Mouse (Mus musculus) MEL (cell line): ENCODE measurements at regions not wholly inside any gene's neighbourhood (a gene's known extent, or its start where the extent isn't known, plus 50 kb on each side); places are given as distances from the start of the nearest gene placed in this dataset.

Experiments
- DNase-seq: peaks from one replicate; pipeline ENCODE4 v3.0.0; 2011; ENCODE audit warnings: low read depth, low spot score
- H3K27ac ChIP-seq: 2 replicates; pipeline ENCODE4 v1.5.1; 2012; ENCODE audit warnings: low read depth, mild to moderate bottlenecking, control low read depth, low read length, moderate library complexity; ENCODE audit not compliant: control insufficient read depth
- H3K27me3 ChIP-seq, 2 experiments: fragments of 150-350 bp in 1 of 2; sonication (generic) in 1 of 2; 2 replicates each; pipeline ENCODE4 v1.6.1; 2012; ENCODE audit warnings: low read length in 2 of 2, mild to moderate bottlenecking in 2 of 2, improper control_type of control experiment in 1 of 2, moderate library complexity in 1 of 2; ENCODE audit not compliant: insufficient read depth in 2 of 2, control insufficient read depth in 1 of 2
- H3K36me3 ChIP-seq, 2 experiments: 2 replicates each; pipeline ENCODE4 v1.6.1; 2012 to 2014; ENCODE audit warnings: low read length in 2 of 2, improper control_type of control experiment in 1 of 2, inconsistent platforms in 1 of 2, mild to moderate bottlenecking in 1 of 2; ENCODE audit not compliant: insufficient read depth in 2 of 2, control insufficient read depth in 1 of 2
- H3K4me1 ChIP-seq, 2 experiments: fragments of 150-350 bp in 1 of 2; sonication (generic) in 1 of 2; 2 replicates each; pipeline ENCODE4 v1.6.1; 2012; ENCODE audit warnings: low read length in 2 of 2, improper control_type of control experiment in 1 of 2, mild to moderate bottlenecking in 1 of 2; ENCODE audit not compliant: insufficient read depth in 2 of 2, control insufficient read depth in 1 of 2
- H3K4me3 ChIP-seq, 2 experiments: fragments of 150-350 bp in 1 of 2; sonication (generic) in 1 of 2; 2 replicates each; pipeline ENCODE4 v1.5.1; 2012; ENCODE audit warnings: low read depth in 2 of 2, low read length in 2 of 2, mild to moderate bottlenecking in 2 of 2, moderate library complexity in 2 of 2, control low read depth in 1 of 2, improper control_type of control experiment in 1 of 2; ENCODE audit not compliant: control insufficient read depth in 1 of 2, insufficient read depth in 1 of 2
- H3K79me2 ChIP-seq: 2 replicates; pipeline ENCODE4 v1.6.1; 2012; ENCODE audit warnings: mild to moderate bottlenecking, low read length, moderate library complexity; ENCODE audit not compliant: control insufficient read depth, poor library complexity, insufficient read depth
- H3K9ac ChIP-seq: 2 replicates; pipeline ENCODE4 v1.6.1; 2012; ENCODE audit warnings: low read depth, mild to moderate bottlenecking, control low read depth, low read length, moderate library complexity; ENCODE audit not compliant: control insufficient read depth, poor library complexity, severe bottlenecking
- H3K9me3 ChIP-seq: fragments of 150-350 bp; sonication (generic); replicated peaks from 2 replicates; pipeline ENCODE4 v1.6.1; 2012; ENCODE audit warnings: mild to moderate bottlenecking, low read length, improper control_type of control experiment, moderate library complexity; ENCODE audit not compliant: insufficient read depth
- BHLHE40 ChIP-seq: IDR thresholded peaks from 2 replicates; pipeline ENCODE4 v1.6.1; 2012; ENCODE audit warnings: low read depth, mild to moderate bottlenecking, inconsistent platforms, low read length, improper control_type of control experiment, borderline replicate concordance
- CHD2 ChIP-seq: IDR thresholded peaks from 2 replicates; pipeline ENCODE4 v1.6.1; 2011; ENCODE audit warnings: low read length, improper control_type of control experiment
- CTCF ChIP-seq, 3 experiments: IDR thresholded peaks in 2 of 3; conservative IDR thresholded peaks in 1 of 3; 2 replicates each; pipeline ENCODE4 v1.5.1; 2011 to 2012; ENCODE audit warnings: low read length in 3 of 3, low read depth in 2 of 3, mild to moderate bottlenecking in 2 of 3, improper control_type of control experiment in 1 of 3, inconsistent platforms in 1 of 3, mixed read lengths in 1 of 3, moderate library complexity in 1 of 3; ENCODE audit not compliant: control insufficient read depth in 1 of 3, insufficient read depth in 1 of 3, poor library complexity in 1 of 3, severe bottlenecking in 1 of 3
- ELF1 ChIP-seq: IDR thresholded peaks from 2 replicates; pipeline ENCODE4 v1.6.1; 2014; ENCODE audit warnings: low read depth, mild to moderate bottlenecking, inconsistent platforms, low read length, improper control_type of control experiment, moderate library complexity
- GABPA ChIP-seq: IDR thresholded peaks from 2 replicates; pipeline ENCODE4 v1.6.1; 2012; ENCODE audit warnings: low read depth, mild to moderate bottlenecking, inconsistent platforms, low read length, improper control_type of control experiment, moderate library complexity
- GATA1 ChIP-seq: IDR thresholded peaks from 2 replicates; pipeline ENCODE4 v1.6.1; 2011; ENCODE audit warnings: low read depth, low read length, improper control_type of control experiment
- JUND ChIP-seq: IDR thresholded peaks from 2 replicates; pipeline ENCODE4 v1.6.1; 2011; ENCODE audit warnings: low read depth, mild to moderate bottlenecking, improper control_type of control experiment, low read length
- KAT2A ChIP-seq: conservative IDR thresholded peaks from 2 replicates; pipeline ENCODE4 v1.6.1; 2012; ENCODE audit warnings: low read depth, low read length, improper control_type of control experiment, inconsistent platforms
- MAFK ChIP-seq: IDR thresholded peaks from 2 replicates; pipeline ENCODE4 v1.6.1; 2011; ENCODE audit warnings: low read depth, mild to moderate bottlenecking, low read length, improper control_type of control experiment, borderline replicate concordance
- MAZ ChIP-seq: IDR thresholded peaks from 2 replicates; pipeline ENCODE4 v1.6.1; 2012; ENCODE audit warnings: low read depth, mild to moderate bottlenecking, inconsistent platforms, low read length, improper control_type of control experiment
- MEF2A ChIP-seq: IDR thresholded peaks from 2 replicates; pipeline ENCODE4 v1.6.1; 2014; ENCODE audit warnings: low read depth, mild to moderate bottlenecking, inconsistent platforms, low read length, improper control_type of control experiment; ENCODE audit not compliant: poor library complexity, insufficient replicate concordance, severe bottlenecking; ENCODE audit errors: extremely low read depth
- MXI1 ChIP-seq: IDR thresholded peaks from 2 replicates; pipeline ENCODE4 v1.6.1; 2011; ENCODE audit warnings: mild to moderate bottlenecking, low read depth, low read length, improper control_type of control experiment
- MYC ChIP-seq: IDR thresholded peaks from 2 replicates; pipeline ENCODE4 v1.6.1; 2011; ENCODE audit warnings: low read depth, mild to moderate bottlenecking, low read length, improper control_type of control experiment, moderate library complexity
- NELFE ChIP-seq: IDR thresholded peaks from 2 replicates; pipeline ENCODE4 v1.6.1; 2011; ENCODE audit warnings: low read depth, low read length, improper control_type of control experiment
- POLR2A ChIP-seq, 2 experiments: IDR thresholded peaks; 2 replicates each; pipeline ENCODE4 v1.6.1; 2011 to 2012; ENCODE audit warnings: low read length in 2 of 2, mild to moderate bottlenecking in 2 of 2, control low read depth in 1 of 2, improper control_type of control experiment in 1 of 2, low read depth in 1 of 2, moderate library complexity in 1 of 2; ENCODE audit not compliant: control insufficient read depth in 1 of 2, insufficient read depth in 1 of 2, poor library complexity in 1 of 2
- RAD21 ChIP-seq: IDR thresholded peaks from 2 replicates; pipeline ENCODE4 v1.6.1; 2011; ENCODE audit warnings: mild to moderate bottlenecking, low read depth, low read length, improper control_type of control experiment
- RCOR1 ChIP-seq: IDR thresholded peaks from 2 replicates; pipeline ENCODE4 v1.6.1; 2012; ENCODE audit warnings: low read depth, mild to moderate bottlenecking, inconsistent platforms, low read length, improper control_type of control experiment
- SIN3A ChIP-seq: IDR thresholded peaks from 2 replicates; pipeline ENCODE4 v1.6.1; 2012; ENCODE audit warnings: low read length, improper control_type of control experiment, inconsistent platforms
- SMC3 ChIP-seq: IDR thresholded peaks from 2 replicates; pipeline ENCODE4 v1.6.1; 2011; ENCODE audit warnings: low read depth, low read length, improper control_type of control experiment
- UBTF ChIP-seq: IDR thresholded peaks from 2 replicates; pipeline ENCODE4 v1.6.1; 2012; ENCODE audit warnings: low read depth, mild to moderate bottlenecking, inconsistent platforms, low read length, improper control_type of control experiment, moderate library complexity, borderline replicate concordance; ENCODE audit not compliant: insufficient read depth
- USF1 ChIP-seq: IDR thresholded peaks from 2 replicates; pipeline ENCODE4 v1.6.1; 2014; ENCODE audit warnings: low read depth, mild to moderate bottlenecking, inconsistent platforms, low read length, improper control_type of control experiment, moderate library complexity
- USF2 ChIP-seq, 2 experiments: IDR thresholded peaks; 2 replicates each; pipeline ENCODE4 v1.6.1; 2011 to 2012; ENCODE audit warnings: improper control_type of control experiment in 2 of 2, low read length in 2 of 2, borderline replicate concordance in 1 of 2, inconsistent platforms in 1 of 2, low read depth in 1 of 2, mild to moderate bottlenecking in 1 of 2; ENCODE audit not compliant: insufficient read depth in 1 of 2
- ZC3H11A ChIP-seq: IDR thresholded peaks from 2 replicates; pipeline ENCODE4 v1.6.1; 2012; ENCODE audit warnings: low read depth, mild to moderate bottlenecking, inconsistent platforms, low read length, improper control_type of control experiment
- ZMIZ1 ChIP-seq: IDR thresholded peaks from 2 replicates; pipeline ENCODE4 v1.6.1; 2012; ENCODE audit warnings: low read depth, mild to moderate bottlenecking, inconsistent platforms, low read length, improper control_type of control experiment, moderate library complexity
- ZNF384 ChIP-seq: IDR thresholded peaks from 2 replicates; pipeline ENCODE4 v1.6.1; 2012; ENCODE audit warnings: low read depth, mild to moderate bottlenecking, inconsistent platforms, low read length, improper control_type of control experiment

DNA sequence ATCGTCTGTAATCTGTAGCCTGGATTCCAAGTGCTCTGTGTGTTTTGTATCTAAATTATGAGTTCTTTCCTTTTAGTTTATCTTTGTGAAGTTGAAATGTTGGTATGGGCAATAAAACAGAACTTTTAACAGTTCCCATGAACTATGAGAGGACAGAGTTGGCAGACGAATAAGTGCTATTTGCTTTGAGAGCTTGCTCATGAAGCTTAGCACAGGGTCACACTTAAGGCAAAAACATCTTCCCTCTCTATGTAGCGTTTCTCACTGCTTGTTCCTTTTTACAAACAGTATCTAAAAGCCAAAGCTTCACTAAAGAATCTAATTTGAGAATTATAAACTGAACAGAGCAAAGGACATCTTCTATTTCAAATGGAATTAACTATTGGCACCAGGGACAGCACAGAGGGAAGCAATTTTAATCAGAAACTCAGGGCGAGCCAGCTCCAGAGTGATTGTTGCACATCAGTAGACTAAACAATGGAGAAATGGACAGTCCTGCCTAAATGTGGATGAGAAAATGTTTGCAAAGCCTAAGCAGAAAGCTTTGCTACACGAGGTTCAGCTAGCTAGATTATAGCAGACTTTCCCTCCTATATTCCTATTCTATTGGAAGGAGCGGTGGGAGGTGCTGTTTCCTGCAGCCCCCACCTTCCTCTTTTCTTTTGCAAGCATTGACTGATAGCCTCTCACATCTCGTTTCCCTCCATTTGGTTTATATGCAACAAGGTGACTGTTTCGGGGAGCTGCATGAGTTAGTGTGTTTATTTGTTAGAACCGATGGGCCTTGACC, 140.5 kb upstream of the Slco6d1 start:
- no peak for DNase-seq
- Histone ChIP-seq H3K27me3 (no peaks in the 10 kb centered on the region), H3K9ac (no peak overlapping the region), H3K4me1 (no peaks in the 10 kb centered on the region), H3K9me3 (no peaks in the 10 kb centered on the region), H3K79me2 (no peaks in the 10 kb centered on the region), H3K36me3 (no peaks in the 10 kb centered on the region; a peak in 1 of 4 replicates), H3K4me3 (no peak overlapping the region), H3K27ac (no peak overlapping the region)
- TF ChIP-seq ZNF384 (no peak), GABPA (no peak)

DNA sequence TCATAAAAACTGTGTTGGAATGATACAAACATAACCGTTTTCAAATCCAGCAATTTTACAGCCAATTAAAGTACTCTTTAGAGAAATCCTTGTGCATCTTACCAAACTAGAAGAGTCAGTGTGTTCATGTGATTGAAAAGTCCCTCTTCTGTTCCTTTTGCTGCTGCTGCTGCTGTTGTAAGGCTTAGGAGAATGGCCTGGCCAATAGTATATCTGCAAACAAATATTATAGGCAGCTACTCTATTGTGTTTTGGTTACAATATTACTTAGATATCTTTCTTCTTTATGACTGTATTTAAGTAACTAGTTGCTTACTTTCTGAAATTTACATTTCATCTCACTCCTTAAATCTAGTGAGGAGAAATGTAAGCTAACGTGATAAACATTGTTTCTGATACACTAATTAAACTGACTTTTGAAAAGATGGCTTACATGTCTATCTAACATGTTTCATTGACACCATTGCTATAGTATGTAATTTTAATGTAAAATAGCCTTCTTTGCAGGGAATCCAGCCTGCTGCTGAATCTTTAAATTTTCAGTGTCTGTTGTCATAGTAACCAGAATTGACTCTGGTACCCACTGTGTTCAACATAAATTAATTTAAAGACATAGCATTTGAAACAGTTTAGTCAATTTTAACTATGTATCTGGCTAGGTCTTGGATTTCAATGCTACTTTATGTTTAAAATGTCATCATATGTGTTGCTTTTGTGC, 139.7 kb upstream of the Slco6d1 start:
- no peak for DNase-seq
- H3K9ac ChIP-seq = no peak overlapping the region
- no peaks in the 10 kb centered on the region for H3K36me3 ChIP-seq
- no peak overlapping the region for H3K27ac ChIP-seq
- TF ChIP-seq UBTF = no peak
- TF ChIP-seq GABPA = no peak
- no peak for TF ChIP-seq USF2 (IDR thresholded peaks at IDR 0.05; ENCODE audit: borderline replicate concordance in 1 of 2, insufficient read depth in 1 of 2, low read depth in 1 of 2, low read length in 2 of 2)
- TF ChIP-seq RAD21 = no peak
- no peak for TF ChIP-seq SIN3A
- TF ChIP-seq USF1 = no peak
- TF ChIP-seq ZC3H11A = no peak
- no peak for TF ChIP-seq ELF1
- TF ChIP-seq, all 39 proteins: peak for 0
- Histone ChIP-seq H3K4me1 (no peaks in the 10 kb centered on the region), H3K27me3 (no peaks in the 10 kb centered on the region), H3K79me2 (no peaks in the 10 kb centered on the region), H3K4me3 (no peak overlapping the region), H3K9me3 (no peaks in the 10 kb centered on the region)

DNA sequence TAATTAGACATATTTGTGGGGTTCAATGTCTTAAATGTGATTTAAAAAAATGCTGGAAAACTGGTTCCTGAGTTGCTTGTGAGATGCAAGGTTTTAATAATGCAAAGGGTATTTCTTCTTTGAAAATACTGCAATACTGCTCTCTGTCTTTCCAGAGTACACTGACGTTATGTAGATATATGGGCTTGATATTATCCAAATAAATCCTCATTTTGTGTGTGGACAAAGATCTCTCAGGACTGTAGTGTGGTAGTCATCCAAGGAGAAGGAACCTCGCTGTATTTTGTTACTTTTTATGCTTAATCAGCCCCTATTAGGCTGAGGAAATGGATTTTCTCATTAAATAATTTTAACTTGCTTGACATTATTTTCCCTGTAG, 139.2 kb upstream of the Slco6d1 start:
- Histone ChIP-seq H3K9ac (no peak overlapping the region), H3K79me2 (no peaks in the 10 kb centered on the region), H3K27ac (no peak overlapping the region), H3K4me1 (no peaks in the 10 kb centered on the region), H3K27me3 (no peaks in the 10 kb centered on the region), H3K4me3 (no peak overlapping the region), H3K36me3 (no peaks in the 10 kb centered on the region), H3K9me3 (no peaks in the 10 kb centered on the region)
- DNase-seq = no peak
- TF ChIP-seq MXI1 (no peak), NELFE (no peak), MAFK (no peak), MEF2A (no peak), MAZ (no peak), KAT2A (no peak), RCOR1 (no peak), CTCF (IDR thresholded peaks at IDR 0.05 in 2 of 3, conservative IDR thresholded peaks at IDR 0.05 in 1 of 3; ENCODE audit: control insufficient read depth in 1 of 3, insufficient read depth in 1 of 3, low read depth in 2 of 3, low read length in 3 of 3, poor library complexity in 1 of 3, severe bottlenecking in 1 of 3) (no peak), POLR2A (IDR thresholded peaks at IDR 0.05; ENCODE audit: control insufficient read depth in 1 of 2, insufficient read depth in 1 of 2, low read depth in 1 of 2, low read length in 2 of 2, poor library complexity in 1 of 2) (no peak), ZMIZ1 (no peak), MYC (no peak), CHD2 (no peak), BHLHE40 (no peak), GATA1 (no peak), JUND (no peak), SMC3 (no peak)
